9 mouse cellular contexts compared by ENCODE assay signal in genomic region chr6:90608186-90608585, GRCm38 (mm10). TPM values are rescaled to one million over a fixed set of nuclear protein-coding genes. Genes with fewer than 3 reads are reported as not detected.
DNase-seq lines count a peak whose midpoint lies in the region; ATAC-seq and TF ChIP-seq lines count a peak whose summit lies in the region.
"Had no signal": no experiment of that assay in that cellular context is flagged by ENCODE, and none has a peak within 500 bp of the region (broad histone marks: within the 10 kb centered on the region; RNA-seq: fewer than 3 reads in every experiment).

No protein-coding gene starts in this region.

- H3K36me3 ChIP-seq in lung, embryonic 14.5 days (ENCODE audit: insufficient read depth): no peaks in the 10 kb centered on the region
- peaks cover 8% of the 10 kb centered on the region; the same call in 1 of the 2 replicates for H3K36me3 ChIP-seq in liver, embryonic 15.5 days (replicated peaks)
- H3K36me3 ChIP-seq: neural tube, embryonic 12.5 days had no signal

- ATAC-seq in CD4-positive, CD25-positive, alpha-beta regulatory T cell, adult 4 months: no peak
- ATAC-seq in lung, embryonic 14.5 days (ENCODE audit: insufficient read depth): no peak
- peak; percentile 50 for ATAC-seq in common myeloid progenitor, adult 5-6 weeks (replicated peaks; ENCODE audit: low read depth, poor library complexity, severe bottlenecking)
- peak; percentile 56 for ATAC-seq in liver, embryonic 15.5 days (ENCODE audit: insufficient read depth)
- ATAC-seq in activated CD4-positive, CD25-positive, alpha-beta regulatory T cell, adult 4 months: no peak

- no peaks in the 10 kb centered on the region for H3K27me3 ChIP-seq in lung, embryonic 14.5 days (ENCODE audit: insufficient read depth, low read length)
- H3K27me3 ChIP-seq in liver, embryonic 15.5 days: no peaks in the 10 kb centered on the region
- H3K27me3 ChIP-seq: neural tube, embryonic 12.5 days had no signal

- no peak overlapping the region for H3K4me2 ChIP-seq in lung, embryonic 14.5 days
- peak overlapping the region; percentile 40 for H3K4me2 ChIP-seq in liver, embryonic 15.5 days
- H3K4me2 ChIP-seq: neural tube, embryonic 12.5 days had no signal

- WGBS in lung, embryonic 14.5 days: 49% methylated on average over 6 of the region's 6 CpGs
- 23% methylated on average over 6 of the region's 6 CpGs for WGBS in liver, embryonic 15.5 days (ENCODE audit: insufficient replicate concordance)

- H3K4me1 ChIP-seq in lung, embryonic 14.5 days (ENCODE audit: insufficient read depth): no peaks in the 10 kb centered on the region
- peaks cover 85% of the 10 kb centered on the region for H3K4me1 ChIP-seq in liver, embryonic 15.5 days (replicated peaks)

- H3K4me3 ChIP-seq in lung, embryonic 14.5 days (ENCODE audit: low read depth, low read length): no peak overlapping the region
- no peak overlapping the region for H3K4me3 ChIP-seq in liver, embryonic 15.5 days (replicated peaks)
- H3K4me3 ChIP-seq: neural tube, embryonic 12.5 days had no signal

- peak; percentile 65 for TF ChIP-seq CTCF in lung, embryonic 14.5 days (IDR thresholded peaks at IDR 0.05; ENCODE audit: low read depth)

- H3K27ac ChIP-seq in lung, embryonic 14.5 days (ENCODE audit: low read depth): no peak overlapping the region
- peak overlapping the region; percentile 70 for H3K27ac ChIP-seq in liver, embryonic 15.5 days (replicated peaks)
- H3K27ac ChIP-seq: neural tube, embryonic 12.5 days had no signal

- DNase-seq in CD4-positive, CD25-positive, alpha-beta regulatory T cell, adult 2 months (ENCODE audit: low read depth, low spot score): peak; percentile 43
- peak; percentile 37 for DNase-seq in lung, embryonic 14.5 days
- no peak for DNase-seq in lung, adult 18-20 months
- DNase-seq in urinary bladder, adult 2 months (ENCODE audit: low spot score): no peak

- no peak overlapping the region for H3K9ac ChIP-seq in lung, embryonic 14.5 days
- no peak overlapping the region for H3K9ac ChIP-seq in liver, embryonic 15.5 days
- H3K9ac ChIP-seq: neural tube, embryonic 12.5 days had no signal

- H3K9me3 ChIP-seq in lung, embryonic 14.5 days (ENCODE audit: low read depth, low read length): no peaks in the 10 kb centered on the region
- H3K9me3 ChIP-seq in liver, embryonic 15.5 days (replicated peaks): no peaks in the 10 kb centered on the region
- H3K9me3 ChIP-seq: neural tube, embryonic 12.5 days had no signal

RNA-seq across cellular contexts. Expression of gene Slc41a3, which starts 3.7 kb away (rescaled TPM):
- 10 to 100 TPM in 1 of 2 experiments, 1 to 10 TPM in 1; 8.2 to 11.8 TPM for polyA plus RNA-seq in CD4-positive, CD25-positive, alpha-beta regulatory T cell, adult 4 months (2017; shearing (Covaris generic))
- polyA plus RNA-seq in lung, embryonic 14.5 days (2014; fragmentation: Nextera tagmentation; extraction: Ambion mirVana): 4.7 and 5.4 TPM in 2 replicates
- 4.1 and 6.6 TPM in 2 replicates for total RNA-seq in common myeloid progenitor, adult 5-6 weeks (2017)
- polyA plus RNA-seq in liver, embryonic 15.5 days (2015; fragmentation: Nextera tagmentation; extraction: Ambion mirVana): 41.3 and 46.3 TPM in 2 replicates
- polyA plus RNA-seq in activated CD4-positive, CD25-positive, alpha-beta regulatory T cell, adult 4 months (2017; shearing (Covaris generic)): 1 to 10 TPM; 5.3 to 5.8 TPM
- 6.9 and 9.0 TPM in 2 replicates for polyA plus RNA-seq in urinary bladder, adult 2 months (2012; rRNA removed)

Comparison
In these comparisons a context has a peak if more than half of its experiments do, and no peak if none do; other contexts are left out.
1. DNase-seq: peak in CD4-positive, CD25-positive, alpha-beta regulatory T cell, adult 2 months (single experiment) and lung, embryonic 14.5 days (single experiment); none in lung, adult 18-20 months (0 of 2) and urinary bladder, adult 2 months (single experiment).
2. ATAC-seq: peak in common myeloid progenitor, adult 5-6 weeks (single experiment) and liver, embryonic 15.5 days (single experiment); none in CD4-positive, CD25-positive, alpha-beta regulatory T cell, adult 4 months (single experiment), lung, embryonic 14.5 days (single experiment) and activated CD4-positive, CD25-positive, alpha-beta regulatory T cell, adult 4 months (single experiment).